Mouse (Mus musculus): ENCODE measurements around the gene Tns1. TPM values are rescaled to one million over a fixed set of nuclear protein-coding genes. Genes with fewer than 3 reads are reported as not detected.
"Not testable (repeated sequence)": the region's sequence is repeated elsewhere in the genome, so short reads cannot be mapped to it uniquely, and the experiment has no call there.

Gene Tns1
- total RNA-seq (2018; cell fraction: chromatin; rRNA removed), result 100 to 1,000 TPM in 21 of 26 experiments, 10 to 100 TPM in 5; 38.6 to 449 (median 166) TPM
- total RNA-seq (2018; cell fraction: cytosol; rRNA removed), result 100 to 1,000 TPM in 13 of 26 experiments, 10 to 100 TPM in 13; 39.0 to 163 (median 89.9) TPM
- total RNA-seq (2018; cell fraction: nucleus; rRNA removed), result 100 to 1,000 TPM in 12 of 26 experiments, 10 to 100 TPM in 14; 32.3 to 322 (median 93.6) TPM
- 53.8 to 84.7 TPM (median 84.5 TPM) in 3 replicates for polyA plus RNA-seq (2018)

- Histone ChIP-seq H3K4me3 (ENCODE audit: inconsistent target) (no peak within 1 kb of the TSS; the same call in 1 of the 2 replicates), H3K79me2 (ENCODE audit: inconsistent target) (no peaks in the 10 kb centered on the region), H3K36me3 (ENCODE audit: inconsistent target) (no peaks in the 10 kb centered on the region), H3K27ac (no peak within 1 kb of the TSS)
- WGBS (ENCODE audit: missing documents), result 5% methylated on average over 82 of the region's 84 CpGs
Measured at GRCm38 (mm10) chr1:74124021-74124981, at the start of gene Tns1. Gene Tns1, minus strand, starts transcription at chr1:74124449.

GRCm38 (mm10) chr1:74172722-74173121 is 48.5 kb upstream of the Tns1 start:
- Histone ChIP-seq H3K4me3 (ENCODE audit: inconsistent target) (no peak overlapping the region), H3K27ac (no peak overlapping the region), H3K36me3 (ENCODE audit: inconsistent target) (no peaks in the 10 kb centered on the region), H3K79me2 (ENCODE audit: inconsistent target) (no peaks in the 10 kb centered on the region)
- 0% methylated on average over 3 of the region's 3 CpGs for WGBS (ENCODE audit: missing documents)

- Histone ChIP-seq H3K36me3 (ENCODE audit: inconsistent target) (no peaks in the 10 kb centered on the region), H3K4me3 (ENCODE audit: inconsistent target) (no peak overlapping the region), H3K79me2 (ENCODE audit: inconsistent target) (no peaks in the 10 kb centered on the region), H3K27ac (no peak overlapping the region)
- 76% methylated on average over 3 of the region's 3 CpGs for WGBS (ENCODE audit: missing documents)
Measured at GRCm38 (mm10) chr1:74169721-74170120, 45.5 kb upstream of the Tns1 start.

GRCm38 (mm10) chr1:74167136-74167535 is 42.9 kb upstream of the Tns1 start:
- no peak overlapping the region for H3K4me3 ChIP-seq (ENCODE audit: inconsistent target)
- WGBS (ENCODE audit: missing documents), result 46% methylated on average over 5 of the region's 5 CpGs
- H3K79me2 ChIP-seq (ENCODE audit: inconsistent target), result no peaks in the 10 kb centered on the region
- H3K27ac ChIP-seq, result no peak overlapping the region
- no peaks in the 10 kb centered on the region for H3K36me3 ChIP-seq (ENCODE audit: inconsistent target)

- H3K27ac ChIP-seq, result no peak overlapping the region
- WGBS (ENCODE audit: missing documents), result 45% methylated on average over 2 of the region's 2 CpGs
- no peaks in the 10 kb centered on the region for H3K36me3 ChIP-seq (ENCODE audit: inconsistent target)
- H3K79me2 ChIP-seq (ENCODE audit: inconsistent target), result no peaks in the 10 kb centered on the region
- no peak overlapping the region for H3K4me3 ChIP-seq (ENCODE audit: inconsistent target)
Measured at GRCm38 (mm10) chr1:74160036-74160435, 35.8 kb upstream of the Tns1 start.

- not testable (repeated sequence) for H3K27ac ChIP-seq; H3K4me3 ChIP-seq (ENCODE audit: inconsistent target); H3K79me2 ChIP-seq (ENCODE audit: inconsistent target); H3K36me3 ChIP-seq (ENCODE audit: inconsistent target)
- WGBS (ENCODE audit: missing documents), result 17% methylated on average over 2 of the region's 5 CpGs
Measured at GRCm38 (mm10) chr1:74159613-74160012, 35.4 kb upstream of the Tns1 start.

GRCm38 (mm10) chr1:74156381-74156910 is 32.2 kb upstream of the Tns1 start:
- H3K4me3 ChIP-seq (ENCODE audit: inconsistent target), result no peak overlapping the region
- no peaks in the 10 kb centered on the region for H3K79me2 ChIP-seq (ENCODE audit: inconsistent target)
- 37% methylated on average over 14 of the region's 14 CpGs for WGBS (ENCODE audit: missing documents)
- no peak overlapping the region for H3K27ac ChIP-seq
- no peaks in the 10 kb centered on the region for H3K36me3 ChIP-seq (ENCODE audit: inconsistent target)

GRCm38 (mm10) chr1:74155435-74156012 is 31.3 kb upstream of the Tns1 start:
- Histone ChIP-seq H3K27ac (no peak overlapping the region), H3K79me2 (ENCODE audit: inconsistent target) (no peaks in the 10 kb centered on the region), H3K36me3 (ENCODE audit: inconsistent target) (no peaks in the 10 kb centered on the region), H3K4me3 (ENCODE audit: inconsistent target) (no peak overlapping the region)
- 13% methylated on average over 6 of the region's 6 CpGs for WGBS (ENCODE audit: missing documents)

GRCm38 (mm10) chr1:74153461-74154184 is 29.4 kb upstream of the Tns1 start, which contains the start of gene Cxcr2:
Gene Cxcr2, plus strand, starts transcription at chr1:74153989.
- no peaks in the 10 kb centered on the region for H3K79me2 ChIP-seq (ENCODE audit: inconsistent target)
- WGBS (ENCODE audit: missing documents), result 35% methylated on average over 8 of the region's 8 CpGs
- no peak within 1 kb of the TSS for H3K4me3 ChIP-seq (ENCODE audit: inconsistent target)
- H3K36me3 ChIP-seq (ENCODE audit: inconsistent target), result no peaks in the 10 kb centered on the region
- H3K27ac ChIP-seq, result no peak within 1 kb of the TSS

GRCm38 (mm10) chr1:74151091-74151490 is 26.8 kb upstream of the Tns1 start:
- no peak overlapping the region for H3K4me3 ChIP-seq (ENCODE audit: inconsistent target)
- WGBS (ENCODE audit: missing documents), result 15% methylated on average over 3 of the region's 3 CpGs
- no peaks in the 10 kb centered on the region for H3K79me2 ChIP-seq (ENCODE audit: inconsistent target)
- no peak overlapping the region for H3K27ac ChIP-seq
- no peaks in the 10 kb centered on the region for H3K36me3 ChIP-seq (ENCODE audit: inconsistent target)

- H3K27ac ChIP-seq, result no peak overlapping the region
- WGBS (ENCODE audit: missing documents), result 87% methylated on average over 3 of the region's 3 CpGs
- H3K79me2 ChIP-seq (ENCODE audit: inconsistent target), result no peaks in the 10 kb centered on the region
- no peaks in the 10 kb centered on the region for H3K36me3 ChIP-seq (ENCODE audit: inconsistent target)
- H3K4me3 ChIP-seq (ENCODE audit: inconsistent target), result no peak overlapping the region
Measured at GRCm38 (mm10) chr1:74150101-74150500, 25.9 kb upstream of the Tns1 start.

- Histone ChIP-seq H3K4me3 (ENCODE audit: inconsistent target) (no peak overlapping the region), H3K27ac (no peak overlapping the region), H3K36me3 (ENCODE audit: inconsistent target) (no peaks in the 10 kb centered on the region), H3K79me2 (ENCODE audit: inconsistent target) (no peaks in the 10 kb centered on the region)
- WGBS (ENCODE audit: missing documents), result 67% methylated on average over 6 of the region's 6 CpGs
Measured at GRCm38 (mm10) chr1:74149106-74149885, 25.0 kb upstream of the Tns1 start.

GRCm38 (mm10) chr1:74141781-74142180 is 17.5 kb upstream of the Tns1 start:
- Histone ChIP-seq H3K36me3 (ENCODE audit: inconsistent target) (no peaks in the 10 kb centered on the region), H3K4me3 (ENCODE audit: inconsistent target) (no peak overlapping the region)
- WGBS (ENCODE audit: missing documents), result 92% methylated on average over 8 of the region's 8 CpGs

More at GRCm38 (mm10) chr1:74141781-74142180, 17.5 kb upstream of the Tns1 start:
- H3K27ac ChIP-seq, result no peak overlapping the region
- no peaks in the 10 kb centered on the region for H3K79me2 ChIP-seq (ENCODE audit: inconsistent target)

Data from macrophage (primary cell).